ENCODE assay signal across 8 mouse cellular contexts in the genomic region with DNA sequence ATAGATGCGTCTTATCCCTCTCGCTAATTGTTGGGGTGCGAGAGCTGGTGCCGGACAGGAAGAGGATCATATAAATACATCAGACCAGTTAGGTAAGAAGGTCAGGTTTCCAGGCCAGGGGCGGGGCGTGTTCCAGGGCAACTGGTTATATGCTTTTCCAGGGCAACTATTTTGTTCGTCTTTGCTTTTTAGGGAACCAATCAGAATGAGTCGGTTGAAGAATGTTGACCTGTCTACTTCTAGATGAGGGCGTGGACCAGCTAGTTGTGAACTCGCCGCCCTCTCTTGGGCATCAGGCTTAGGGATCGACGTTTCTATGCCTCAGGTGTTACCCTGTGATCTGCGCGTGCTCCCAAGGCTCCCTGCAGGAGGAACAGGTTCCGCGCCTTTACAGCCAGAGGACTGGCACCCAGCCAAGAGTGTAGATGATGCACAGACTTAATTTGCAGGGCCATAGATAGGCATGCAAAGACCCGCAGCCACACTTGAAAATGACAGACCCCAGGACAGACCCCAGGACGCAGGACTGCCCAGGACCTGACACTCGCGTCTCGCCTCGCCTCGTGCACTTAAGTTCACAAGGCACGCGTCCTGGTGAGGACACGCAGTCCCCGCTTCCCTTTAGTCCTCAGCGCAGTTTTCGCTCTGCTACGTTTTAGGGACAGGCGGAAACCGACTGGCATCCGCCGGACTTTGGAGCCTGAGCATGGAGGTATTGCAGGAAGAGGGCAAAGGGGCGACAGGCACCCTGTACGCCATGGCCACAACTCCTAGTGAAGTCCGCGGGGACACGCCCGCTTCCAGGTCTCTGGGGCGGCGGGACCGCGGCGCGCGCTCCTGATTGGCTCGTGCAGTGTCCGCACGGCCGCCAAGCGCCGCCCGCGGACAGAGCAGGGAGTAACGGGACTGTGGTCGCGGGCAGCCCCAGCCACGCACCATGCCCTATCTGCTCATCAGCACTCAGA. TPM values are rescaled to one million over a fixed set of nuclear protein-coding genes. Genes with fewer than 3 reads are reported as not detected.
DNase-seq lines count a peak whose midpoint lies in the region; ATAC-seq lines count a peak whose summit lies in the region.

Gene Gchfr, plus strand, starts transcription at position 873 of the 965 bp plus-strand sequence.

- peak; percentile 43 to 61 for DNase-seq in urinary bladder, adult 18-20 months (ENCODE audit: low spot score in 2 of 2)
- DNase-seq in urinary bladder, postnatal 10 days (ENCODE audit: low spot score): no peak
- DNase-seq in cerebellum, postnatal 14 days: peak; percentile 46 to 64
- DNase-seq in gastrocnemius, postnatal 10 days: peak; percentile 54
- peak; percentile 77 for DNase-seq in liver

- H3K36me3 ChIP-seq in hindbrain, embryonic 16.5 days (ENCODE audit: control insufficient read depth, insufficient read depth, low read length): no peaks in the 10 kb centered on the region
- no peaks in the 10 kb centered on the region for H3K36me3 ChIP-seq in midbrain, embryonic 15.5 days (replicated peaks)
- 0 out of 2 replicates have a peak, but pooled peaks cover 4% of the 10 kb centered on the region for H3K36me3 ChIP-seq in stomach, embryonic 15.5 days

- no peaks in the 10 kb centered on the region for H3K9me3 ChIP-seq in hindbrain, embryonic 16.5 days (ENCODE audit: control insufficient read depth, low read length)
- H3K9me3 ChIP-seq in midbrain, embryonic 15.5 days: no peaks in the 10 kb centered on the region
- H3K9me3 ChIP-seq in stomach, embryonic 15.5 days: no peaks in the 10 kb centered on the region

- peak within 1 kb of the TSS; percentile 98 for H3K4me2 ChIP-seq in hindbrain, embryonic 16.5 days (ENCODE audit: low read length)
- peak within 1 kb of the TSS; percentile 99 for H3K4me2 ChIP-seq in midbrain, embryonic 15.5 days
- peak within 1 kb of the TSS; percentile 100 for H3K4me2 ChIP-seq in stomach, embryonic 15.5 days

- WGBS in hindbrain, embryonic 16.5 days: under 1% methylated on average over 57 of the region's 60 CpGs
- WGBS in midbrain, embryonic 15.5 days: under 1% methylated on average over 60 of the region's 60 CpGs
- under 1% methylated on average over 60 of the region's 60 CpGs for WGBS in stomach, embryonic 15.5 days

- H3K4me3 ChIP-seq in hindbrain, embryonic 16.5 days (ENCODE audit: low read length): peak within 1 kb of the TSS; percentile 57
- H3K4me3 ChIP-seq in midbrain, embryonic 15.5 days: peak within 1 kb of the TSS; percentile 53
- H3K4me3 ChIP-seq in stomach, embryonic 15.5 days (replicated peaks): peak within 1 kb of the TSS; percentile 57

- H3K27ac ChIP-seq in hindbrain, embryonic 16.5 days (ENCODE audit: low read depth, low read length): no peak within 1 kb of the TSS
- no peak within 1 kb of the TSS for H3K27ac ChIP-seq in midbrain, embryonic 15.5 days
- no peak within 1 kb of the TSS for H3K27ac ChIP-seq in stomach, embryonic 15.5 days

- peak within 1 kb of the TSS; percentile 39 for H3K9ac ChIP-seq in hindbrain, embryonic 16.5 days (ENCODE audit: low read depth, low read length)
- H3K9ac ChIP-seq in midbrain, embryonic 15.5 days: peak within 1 kb of the TSS; percentile 28
- peak within 1 kb of the TSS; percentile 38; the same call in 1 of the 2 replicates for H3K9ac ChIP-seq in stomach, embryonic 15.5 days

- ATAC-seq in hindbrain, embryonic 16.5 days: peak; percentile 81
- ATAC-seq in midbrain, embryonic 15.5 days (replicated peaks): peak; percentile 73
- ATAC-seq in stomach, embryonic 15.5 days (ENCODE audit: insufficient read depth, low FRiP score, low read depth): peak; percentile 76

- peaks cover 8% of the 10 kb centered on the region for H3K4me1 ChIP-seq in hindbrain, embryonic 16.5 days (ENCODE audit: control insufficient read depth, insufficient read depth, low read depth, low read length)
- peaks cover 19% of the 10 kb centered on the region for H3K4me1 ChIP-seq in midbrain, embryonic 15.5 days
- H3K4me1 ChIP-seq in stomach, embryonic 15.5 days: peaks cover 16% of the 10 kb centered on the region

- peaks cover 4% of the 10 kb centered on the region for H3K27me3 ChIP-seq in hindbrain, embryonic 16.5 days (replicated peaks; ENCODE audit: control insufficient read depth, insufficient read depth, low read length)
- H3K27me3 ChIP-seq in midbrain, embryonic 15.5 days (replicated peaks): peaks cover 18% of the 10 kb centered on the region
- no peaks in the 10 kb centered on the region for H3K27me3 ChIP-seq in stomach, embryonic 15.5 days (replicated peaks)

RNA-seq across cellular contexts. Expression of gene Gchfr, which starts in this region (rescaled TPM):
- total RNA-seq in gastrocnemius, postnatal 10 days (2021): under 1 TPM in 1 of 2 experiments, not detected in 1; 0.72 TPM
- polyA plus RNA-seq in hindbrain, embryonic 16.5 days (2015; fragmentation: Nextera tagmentation; extraction: Ambion mirVana): 10.9 and 16.2 TPM in 2 replicates
- 6.8 and 7.8 TPM in 2 replicates for polyA plus RNA-seq in midbrain, embryonic 15.5 days (2015; fragmentation: Nextera tagmentation; extraction: Ambion mirVana)
- polyA plus RNA-seq in stomach, embryonic 15.5 days (2015; fragmentation: Nextera tagmentation; extraction: Ambion mirVana): 9.2 and 16.4 TPM in 2 replicates

Comparison
In these comparisons a context has a peak if more than half of its experiments do, and no peak if none do; other contexts are left out.
1. Peak in DNase-seq in gastrocnemius, postnatal 10 days; RNA of the gene not detected or under 1 TPM.